Mouse (Mus musculus): ENCODE results near the gene Polg.

The Polg gene

DNA sequence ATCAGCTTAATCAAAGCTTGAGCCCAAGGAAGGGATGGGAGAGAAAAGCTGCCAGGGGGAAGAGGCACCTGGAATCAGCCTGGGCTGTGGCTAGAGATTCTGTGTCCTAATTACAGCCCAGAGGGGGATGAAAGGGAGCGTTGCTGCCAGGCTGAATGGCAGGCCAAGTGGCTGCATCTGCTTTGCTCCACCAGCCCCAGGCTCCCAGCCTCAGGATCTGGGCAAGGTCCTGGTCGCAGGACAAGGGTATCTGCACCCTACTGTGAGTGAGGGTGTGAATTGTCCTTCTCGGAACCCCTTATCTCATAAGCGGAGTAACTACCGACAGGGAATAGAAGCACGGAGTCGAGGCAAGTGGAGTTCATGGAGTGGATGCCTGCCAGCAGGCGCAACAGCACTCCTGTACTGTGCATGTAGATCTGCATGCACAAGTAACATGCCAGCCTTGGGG is 35.4 kb upstream of the Polg start:
- no peak for DNase-seq

DNA sequence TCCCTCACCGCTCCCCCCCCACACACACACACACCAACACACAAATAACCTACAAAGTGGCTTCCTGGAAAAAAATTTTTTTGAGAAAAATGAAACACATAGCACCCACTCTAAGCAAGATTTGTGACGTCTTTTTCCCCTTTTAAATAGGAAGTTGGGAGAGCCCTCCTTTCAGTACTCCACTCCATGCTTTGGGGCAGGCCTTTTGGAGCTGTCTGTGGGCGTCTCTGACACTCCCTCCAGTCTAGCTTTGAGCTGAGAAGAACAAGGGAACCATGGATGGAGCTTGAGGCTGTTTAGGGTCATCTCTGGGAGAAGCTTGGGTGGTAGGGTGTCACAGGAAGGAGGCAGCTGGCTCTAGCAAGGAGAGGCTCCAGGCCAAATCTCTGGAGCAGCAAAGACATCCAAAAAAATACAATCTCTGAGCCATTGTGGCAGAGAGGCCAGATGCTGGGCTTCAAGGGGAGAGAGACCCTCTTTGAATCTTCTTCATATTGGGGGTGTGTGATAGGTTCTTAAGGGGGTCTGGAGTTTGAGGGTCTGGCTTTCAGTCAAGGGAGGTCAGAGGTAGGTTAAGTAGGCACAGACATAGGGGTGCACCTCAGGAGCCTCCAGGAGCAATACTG is 34.6 kb upstream of the Polg start:
- no peak for DNase-seq

GRCm38 (mm10) chr7:79499596-79500570 is 33.7 kb upstream of the Polg start:
- DNase-seq = no peak

- no peak for DNase-seq
These were observed 32.9 kb upstream of the Polg start for GRCm38 (mm10) chr7:79498965-79499595.

DNA sequence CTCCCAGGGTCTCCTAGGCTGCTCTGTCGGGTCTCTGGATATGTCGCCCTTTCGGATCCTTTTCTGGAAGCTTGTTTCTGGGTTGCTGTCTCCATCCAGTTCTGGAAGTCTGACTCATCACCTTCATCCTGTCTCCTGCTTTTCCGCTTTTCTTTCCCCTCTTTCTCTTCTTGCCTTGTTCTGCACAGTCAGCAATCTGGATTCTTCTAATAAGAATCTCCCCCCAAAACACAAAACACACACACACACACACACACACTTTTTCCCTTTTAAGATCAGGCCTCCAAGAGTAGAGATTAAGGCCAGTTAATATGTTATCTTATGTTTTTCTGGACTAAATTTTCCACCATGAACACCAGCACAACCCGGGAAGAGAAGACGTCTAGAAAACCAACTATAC is 32.2 kb upstream of the Polg start:
- DNase-seq = no peak

- no peak for DNase-seq
These were observed 31.5 kb upstream of the Polg start for GRCm38 (mm10) chr7:79497701-79498115.

DNA sequence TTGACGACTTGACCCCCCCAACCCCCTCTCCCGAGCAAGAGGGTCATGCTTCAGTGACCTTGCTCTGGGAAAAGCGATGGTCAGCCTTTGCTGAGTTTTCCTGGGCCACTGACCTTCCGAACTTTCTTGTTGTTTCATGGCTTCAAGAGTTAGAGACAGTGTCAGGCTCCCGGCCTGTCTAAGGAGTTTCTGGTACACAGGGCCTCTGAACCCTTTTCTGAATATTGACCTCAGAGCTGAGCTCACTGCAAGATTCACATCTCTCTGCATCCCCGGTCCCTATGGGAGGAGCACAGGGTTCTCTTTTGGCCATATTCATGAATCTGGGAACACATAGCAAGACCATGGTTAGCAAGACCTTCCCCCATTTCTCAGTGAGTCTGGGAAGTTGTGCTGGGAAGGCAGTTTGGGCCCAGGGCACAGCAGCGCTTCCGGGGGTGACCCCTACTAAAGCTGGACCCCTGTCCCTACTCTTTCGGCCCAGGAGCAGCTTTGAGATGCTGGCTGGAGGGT is 30.7 kb upstream of the Polg start:
- no peak for DNase-seq

DNA sequence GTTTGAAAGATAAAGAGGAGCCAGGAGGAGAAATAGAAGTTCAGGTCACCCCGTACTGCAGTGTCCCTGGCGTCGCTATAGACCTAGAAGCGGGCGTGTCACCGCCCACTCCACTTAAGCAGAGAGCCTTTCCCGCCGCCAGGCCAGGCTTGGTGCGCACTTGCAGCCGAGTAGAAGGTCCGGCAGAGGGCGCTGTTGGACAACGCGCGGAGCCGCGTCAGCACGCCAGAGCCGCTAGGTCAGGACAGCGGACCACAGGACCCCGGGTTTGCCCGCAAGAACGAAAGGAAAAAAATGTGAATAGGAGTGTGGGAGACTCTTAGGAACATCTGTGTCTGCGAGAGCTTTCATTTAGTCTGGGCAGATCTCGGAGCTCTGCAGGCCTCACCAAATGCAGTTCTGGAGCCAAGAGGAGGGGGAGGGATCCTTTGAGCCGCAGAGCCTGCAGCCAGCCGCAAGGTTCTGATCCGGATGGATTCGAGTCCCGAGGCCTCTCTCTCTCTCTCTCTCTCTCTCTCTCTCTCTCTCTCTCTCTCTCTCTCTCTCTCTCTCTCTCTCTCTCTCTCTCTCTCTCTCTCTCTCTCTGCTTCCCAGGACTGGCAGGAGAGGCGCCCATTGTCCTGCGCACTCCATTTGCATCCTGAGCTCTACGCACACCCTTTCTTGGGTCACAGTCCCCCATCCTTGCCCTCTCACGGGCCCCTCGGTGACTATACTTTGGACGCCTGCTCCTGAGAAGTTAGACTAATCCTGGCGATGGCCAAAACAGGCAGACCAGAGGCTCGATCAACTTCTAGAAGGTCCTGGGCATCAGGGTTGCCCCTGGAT is 30.0 kb upstream of the Polg start:
- DNase-seq = peak; percentile 67

DNA sequence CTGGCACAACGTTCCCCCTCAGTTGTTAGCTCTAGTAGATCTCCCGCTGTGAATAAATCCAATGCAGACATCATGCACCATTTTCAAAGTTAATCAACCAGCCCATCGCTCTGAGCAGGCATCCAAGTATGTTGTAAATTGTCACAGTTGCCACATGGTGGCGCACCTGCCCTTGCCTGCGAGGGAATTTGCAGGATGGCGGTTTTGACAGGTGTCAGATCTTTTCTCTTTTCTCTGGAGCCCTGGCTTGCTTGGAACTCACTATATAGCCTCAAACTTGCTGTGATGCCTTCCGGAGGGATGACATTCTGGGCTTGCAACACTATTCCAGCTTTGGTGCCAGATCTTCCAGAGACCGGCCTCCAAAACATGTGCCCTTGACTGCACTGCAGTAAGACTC is 27.8 kb upstream of the Polg start:
- DNase-seq = no peak

DNA sequence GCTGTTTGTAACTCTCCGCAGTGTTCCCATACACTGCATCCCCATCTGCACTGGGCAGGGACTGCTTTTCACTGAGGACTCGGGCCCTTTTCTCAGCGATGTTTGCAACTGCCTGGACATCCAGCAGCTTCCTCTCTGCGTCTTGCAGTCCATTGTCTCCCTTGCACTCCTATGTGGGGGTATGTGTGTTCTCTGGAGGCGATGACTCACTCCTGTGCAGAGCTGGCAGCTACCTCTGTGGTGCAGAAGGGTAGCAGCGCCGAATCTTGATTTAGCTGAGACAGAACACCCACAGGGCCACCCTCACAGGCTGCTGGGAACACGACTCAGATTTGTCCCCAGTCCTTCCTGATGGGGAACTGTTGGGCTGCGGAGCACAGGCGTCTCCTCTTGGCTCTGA is 20.4 kb upstream of the Polg start:
- DNase-seq = no peak

GRCm38 (mm10) chr7:79474831-79475399 is 8.8 kb upstream of the Polg start:
- no peak for DNase-seq

DNA sequence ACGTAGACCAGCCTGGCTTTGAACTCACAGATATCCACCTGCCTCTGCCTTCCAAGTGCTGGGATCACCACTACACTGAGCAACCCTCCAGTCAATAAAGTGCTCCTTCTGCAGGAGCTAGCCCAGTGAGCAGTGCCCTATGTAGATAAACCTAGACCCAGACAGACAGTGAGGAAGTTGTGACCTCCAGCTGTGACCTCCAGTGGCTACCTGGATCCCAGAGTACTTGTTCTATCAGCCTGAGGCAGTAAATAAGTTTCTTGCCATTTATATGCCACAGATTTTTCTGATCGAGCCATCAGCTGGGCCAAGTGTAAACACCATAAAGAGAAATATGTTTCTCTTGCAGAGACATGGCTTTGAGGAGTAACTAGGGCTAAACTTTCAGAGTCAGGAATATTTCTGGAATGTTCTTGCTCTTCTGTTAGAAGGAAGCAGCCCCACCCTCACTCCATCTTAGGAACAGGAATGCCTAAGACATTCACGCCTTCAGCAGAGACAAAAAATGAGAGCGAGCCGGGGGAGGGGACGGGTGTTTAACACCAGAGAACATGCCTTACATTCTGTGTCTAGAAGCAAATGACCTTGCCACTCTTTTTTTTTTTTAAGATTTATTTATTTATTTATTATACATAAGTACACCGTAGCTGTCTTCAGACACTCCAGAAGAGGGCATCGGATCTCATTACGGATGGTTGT is 7.5 kb upstream of the Polg start:
- no peak for DNase-seq

DNA sequence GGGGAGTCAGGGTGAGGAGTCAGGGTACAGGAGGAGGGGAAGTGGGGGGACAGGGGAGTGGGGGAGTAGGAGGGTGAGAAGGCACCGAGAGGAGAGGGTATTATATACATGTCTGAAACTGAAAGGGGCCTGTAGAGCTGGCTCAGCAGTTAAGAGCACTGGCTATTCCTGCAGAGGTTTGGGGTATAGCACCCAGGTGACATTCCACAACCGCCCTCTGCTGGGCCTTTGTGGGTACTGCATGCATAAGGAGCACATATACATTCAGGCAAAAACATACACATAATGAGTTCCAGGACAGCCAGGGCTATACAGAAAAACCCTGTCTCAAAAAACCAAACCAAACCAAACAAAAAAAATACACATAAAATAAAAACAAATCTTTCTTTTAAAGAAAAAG is 6.6 kb upstream of the Polg start:
- no peak for DNase-seq

DNA sequence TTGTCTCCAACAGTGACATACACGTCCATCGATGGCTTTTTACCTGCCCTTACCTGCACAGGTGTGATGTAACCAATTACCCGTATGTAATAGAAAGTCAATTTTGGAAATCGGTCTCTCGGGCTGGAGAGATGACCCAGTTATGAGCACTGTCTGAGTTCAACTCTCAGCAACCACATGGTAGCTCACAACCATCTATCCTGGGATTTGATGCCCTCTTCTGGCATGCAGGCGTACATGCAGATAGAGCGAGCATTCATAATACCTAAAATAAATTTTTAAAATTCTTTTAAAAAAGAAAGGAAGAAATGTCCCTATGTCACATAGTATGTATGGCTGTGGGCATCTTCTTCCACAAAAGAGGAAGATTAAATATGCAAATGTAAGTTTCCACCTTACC is 5.3 kb upstream of the Polg start:
- DNase-seq = no peak

- DNase-seq = no peak
These were observed 4.6 kb upstream of the Polg start for GRCm38 (mm10) chr7:79470718-79471117.

DNA sequence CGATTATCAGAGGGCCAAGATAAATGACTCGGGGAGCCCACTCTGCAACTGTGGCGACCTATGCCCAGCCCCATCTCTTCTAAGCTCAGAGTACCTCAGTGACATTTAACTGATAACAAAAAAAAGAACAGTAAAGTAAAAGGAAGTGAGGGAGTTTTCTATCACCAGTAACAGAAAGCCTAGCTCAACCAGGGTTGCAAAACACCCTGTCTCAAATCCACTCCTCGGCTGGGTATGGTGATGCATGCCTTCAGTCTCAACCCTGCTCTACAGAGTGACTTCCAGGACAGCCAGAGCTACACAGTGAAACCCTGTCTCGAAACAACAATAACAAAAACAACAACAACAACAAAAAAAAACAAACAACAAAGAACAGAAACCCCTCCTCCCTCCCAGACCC is 3.6 kb upstream of the Polg start:
- no peak for DNase-seq

DNA sequence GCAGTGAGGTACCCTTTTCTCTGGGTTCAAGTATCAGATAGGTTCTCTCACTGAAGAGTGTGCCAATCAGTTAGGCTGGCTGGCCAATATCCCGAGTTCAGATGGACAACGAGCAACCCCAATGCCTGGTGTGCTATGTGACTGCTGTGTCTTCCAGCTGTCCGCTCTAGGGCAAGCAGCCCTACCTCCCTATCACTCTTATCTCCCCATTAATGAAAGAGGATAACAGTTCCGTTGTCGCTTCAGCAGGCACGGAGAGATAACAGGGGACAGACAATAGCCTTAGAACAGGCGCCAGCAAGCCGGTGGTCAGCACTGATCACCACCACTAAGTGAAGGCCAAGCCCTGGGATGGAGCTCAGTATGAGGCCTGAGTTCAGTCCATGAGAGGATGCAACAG is 2.8 kb upstream of the Polg start:
- no peak for DNase-seq

DNA sequence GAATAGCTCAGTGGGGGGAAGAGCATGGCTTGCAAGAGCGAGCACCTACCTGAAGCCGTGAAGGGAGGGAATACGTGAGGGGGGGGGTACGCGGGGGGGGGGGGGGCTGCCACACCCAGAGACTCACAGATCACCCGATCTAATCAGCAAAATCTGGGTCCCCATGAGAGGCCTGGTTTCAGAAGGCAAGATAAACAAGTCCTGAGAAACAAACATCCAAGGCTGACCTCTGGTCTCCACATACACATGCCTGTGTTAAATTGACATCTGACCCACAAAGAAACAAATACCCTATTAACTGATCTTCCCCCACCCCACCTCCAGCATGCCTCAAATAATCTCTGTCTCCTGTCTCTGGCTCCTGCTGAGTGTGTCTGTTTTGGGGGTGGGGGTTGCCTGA is 1.8 kb upstream of the Polg start:
- DNase-seq = no peak

- DNase-seq = no peak
These were observed 609 bp downstream of the Polg start for GRCm38 (mm10) chr7:79465461-79466044.

- DNase-seq = no peak
These were observed 1.3 kb downstream of the Polg start for GRCm38 (mm10) chr7:79464776-79465420.
